Mouse (Mus musculus) gastrocnemius, postnatal 10 days (tissue): ENCODE measurements at regions not wholly inside any gene's neighbourhood (a gene's known extent, or its start where the extent isn't known, plus 50 kb on each side); places are given as distances from the start of the nearest gene placed in this dataset.

Experiments
- DNase-seq: peaks from one replicate; pipeline ENCODE4 v3.0.0; 2021; ENCODE audit warnings: mixed read lengths

GRCm38 (mm10) chr11:90136307-90136706, 51.2 kb upstream of the Gm45716 start:
- no peak for DNase-seq
